Mouse (Mus musculus): ENCODE results near the gene Pyroxd2.

Gene Pyroxd2

GRCm38 (mm10) chr19:42745084-42745868, 7.3 kb downstream of the Pyroxd2 start:
- DNase-seq (ENCODE audit: low read depth, low spot score): no peak

DNA sequence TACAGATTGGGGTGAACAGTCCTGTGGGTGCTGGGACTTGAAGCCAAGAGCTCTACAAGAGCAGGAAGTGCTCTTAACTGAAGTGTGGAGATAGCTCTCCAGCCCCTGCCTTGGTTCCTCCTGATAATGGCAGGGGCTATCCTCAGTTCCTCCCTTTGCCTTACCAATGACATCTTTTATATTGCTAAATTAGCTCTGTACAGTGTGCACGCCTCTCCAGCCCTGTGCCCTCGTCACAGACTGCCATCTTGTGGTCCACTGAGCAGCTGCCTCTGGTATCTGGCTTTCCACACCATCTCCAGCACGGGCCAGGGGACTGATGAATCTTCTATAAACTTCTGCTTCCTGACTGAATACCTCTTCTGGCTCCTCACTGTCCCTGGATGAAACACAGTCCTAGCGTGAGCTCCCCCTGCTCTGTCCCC, 8.4 kb downstream of the Pyroxd2 start:
- DNase-seq (ENCODE audit: low read depth, low spot score): no peak

DNA sequence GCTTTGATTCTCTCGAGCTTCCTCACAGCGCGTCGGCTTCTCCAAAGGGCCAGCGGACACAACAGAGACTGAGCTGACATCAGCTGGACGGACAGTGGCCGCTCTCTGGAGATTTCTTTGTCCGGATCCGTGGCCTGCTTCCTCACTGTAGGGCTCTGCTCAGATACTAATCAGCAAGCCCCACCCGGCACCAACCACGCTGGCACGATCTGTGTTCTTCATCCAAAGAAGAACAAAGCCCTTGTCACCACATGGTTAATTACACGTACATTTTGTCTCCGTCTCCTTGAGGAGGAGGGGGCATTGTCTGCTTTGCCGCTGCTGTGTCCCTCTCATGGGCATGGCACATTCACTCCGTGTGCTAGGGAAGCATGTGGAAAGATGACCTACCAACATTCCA, 9.3 kb downstream of the Pyroxd2 start:
- DNase-seq (ENCODE audit: low read depth, low spot score): no peak

GRCm38 (mm10) chr19:42741884-42742283, 10.7 kb downstream of the Pyroxd2 start:
- DNase-seq (ENCODE audit: low read depth, low spot score): no peak

GRCm38 (mm10) chr19:42740163-42740899, 12.2 kb downstream of the Pyroxd2 start:
- DNase-seq (ENCODE audit: low read depth, low spot score): no peak

- DNase-seq (ENCODE audit: low read depth, low spot score): no peak
Measured at GRCm38 (mm10) chr19:42739734-42740133, 12.8 kb downstream of the Pyroxd2 start.

- DNase-seq (ENCODE audit: low read depth, low spot score): no peak
Measured at GRCm38 (mm10) chr19:42737753-42738152, 14.8 kb downstream of the Pyroxd2 start.

- DNase-seq (ENCODE audit: low read depth, low spot score): no peak
Measured at GRCm38 (mm10) chr19:42734982-42735381, 17.6 kb downstream of the Pyroxd2 start.

DNA sequence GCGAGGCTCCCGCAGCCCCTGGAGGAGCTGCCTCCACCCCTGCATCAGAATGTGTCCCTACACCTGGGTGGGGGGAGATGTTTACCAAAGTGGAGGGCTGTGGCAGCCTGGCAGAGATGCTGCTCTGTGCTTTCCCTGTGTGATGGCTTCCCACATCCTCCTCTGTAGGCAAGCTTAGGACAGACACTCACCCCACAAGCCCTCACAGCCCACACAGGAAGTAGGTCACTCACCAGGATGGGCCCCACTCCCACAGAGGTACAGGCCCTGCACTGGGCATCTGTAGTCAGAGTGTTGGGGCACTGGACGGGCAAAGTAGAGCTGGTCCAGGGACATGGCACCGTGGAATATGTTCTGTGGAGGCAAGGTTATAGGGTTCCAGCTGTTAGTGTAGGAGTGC, 25.2 kb downstream of the Pyroxd2 start:
- DNase-seq (ENCODE audit: low read depth, low spot score): no peak

DNA sequence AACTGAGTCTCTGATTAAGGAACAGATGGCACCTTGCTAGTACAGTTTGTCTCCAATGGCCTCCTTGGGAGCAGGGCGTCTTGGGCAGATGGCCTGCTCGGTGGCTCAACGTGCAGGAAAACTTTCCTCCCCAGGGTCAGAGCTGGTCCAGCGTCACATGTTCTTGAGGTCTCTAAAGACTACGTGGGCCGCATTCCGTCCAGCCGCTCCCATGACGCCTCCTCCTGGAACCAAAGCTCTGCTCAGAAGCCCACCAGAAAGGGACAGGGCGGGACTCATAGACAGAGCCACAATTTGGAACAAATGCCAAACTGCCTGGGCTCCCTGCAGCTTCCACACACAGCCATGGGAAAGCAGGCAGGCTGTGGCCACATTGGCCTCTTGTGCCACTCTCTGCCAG, 25.8 kb downstream of the Pyroxd2 start:
- DNase-seq (ENCODE audit: low read depth, low spot score): no peak

DNA sequence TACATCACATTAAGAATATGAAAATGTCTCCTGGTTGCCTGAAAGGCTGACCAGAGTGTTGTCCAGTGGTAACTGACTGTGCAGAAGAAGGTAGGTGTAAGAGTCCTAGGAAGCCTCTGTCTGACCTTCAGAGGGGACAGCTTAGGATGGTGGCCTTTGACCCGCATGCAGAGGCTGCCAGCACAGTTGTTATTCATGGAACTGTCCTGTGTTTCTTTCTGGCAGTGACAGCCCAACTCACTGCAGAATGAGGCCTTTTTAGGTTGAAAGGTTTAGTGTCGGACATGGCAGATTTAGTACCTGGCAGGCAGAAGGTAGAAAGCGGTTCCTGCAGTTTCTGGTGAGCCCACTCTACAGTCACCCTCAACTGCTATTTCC, 26.6 kb downstream of the Pyroxd2 start:
- no peak for DNase-seq (ENCODE audit: low read depth, low spot score)

GRCm38 (mm10) chr19:42725056-42725972, 27.3 kb downstream of the Pyroxd2 start:
- DNase-seq (ENCODE audit: low read depth, low spot score): no peak

DNA sequence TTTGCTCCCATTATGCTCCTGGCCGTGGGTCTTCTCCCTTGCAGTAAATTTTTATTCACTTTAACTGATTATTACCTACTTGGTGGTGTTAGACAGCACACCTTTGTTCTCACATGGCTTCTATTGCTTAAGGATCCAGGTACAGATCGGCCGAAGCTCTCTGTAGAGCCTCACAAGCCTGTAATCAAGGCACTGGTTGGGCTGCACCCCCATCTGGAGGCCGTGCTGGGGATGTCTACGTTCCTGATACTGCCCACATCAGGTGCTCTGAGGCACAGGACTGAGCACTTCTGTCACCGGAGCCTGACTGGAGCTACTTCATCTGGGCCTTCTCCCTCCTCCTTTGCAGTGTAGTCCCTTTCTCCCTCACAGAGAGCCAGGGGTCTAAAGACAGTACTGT, 29.3 kb downstream of the Pyroxd2 start:
- DNase-seq (ENCODE audit: low read depth, low spot score): no peak

DNA sequence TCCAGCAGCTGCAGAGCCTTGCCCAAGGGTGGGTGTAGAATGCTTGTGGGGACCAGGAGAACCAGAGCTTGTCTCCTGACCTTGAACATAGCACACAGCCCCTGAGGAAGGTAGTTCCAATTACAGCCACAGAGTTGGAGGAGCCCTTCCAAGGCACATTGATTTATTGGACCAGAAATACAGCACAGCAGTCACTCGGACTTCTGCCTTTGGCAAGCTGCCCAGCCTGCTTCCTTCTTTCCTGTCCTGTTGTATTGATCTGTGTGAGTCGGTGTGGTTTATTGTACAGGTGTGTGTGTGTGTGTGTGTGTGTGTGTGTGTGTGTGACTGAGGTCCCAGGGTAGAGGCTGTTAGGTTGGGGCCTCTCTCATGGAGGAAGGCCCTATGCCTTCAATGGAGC, 30.1 kb downstream of the Pyroxd2 start:
- DNase-seq (ENCODE audit: low read depth, low spot score): no peak

DNA sequence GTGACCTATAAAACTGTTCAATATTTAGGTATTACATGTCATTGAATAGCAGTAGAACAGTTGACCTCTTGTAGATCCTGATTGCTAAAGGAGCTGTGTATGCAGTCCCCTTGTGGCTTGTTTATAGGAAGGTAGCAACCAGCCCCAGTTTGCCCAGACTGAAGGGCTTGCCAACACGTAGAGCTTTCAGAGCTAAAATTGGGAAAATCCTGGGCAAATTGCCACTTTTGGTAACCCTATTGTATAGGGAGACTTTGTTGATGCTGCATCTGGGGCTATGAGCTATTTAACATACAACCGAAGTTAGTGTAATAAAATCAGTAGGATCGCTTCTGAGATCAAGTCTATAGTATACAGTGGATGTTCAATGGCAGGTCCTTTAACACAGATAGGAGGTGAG, 34.5 kb downstream of the Pyroxd2 start:
- DNase-seq (ENCODE audit: low read depth, low spot score): no peak

DNA sequence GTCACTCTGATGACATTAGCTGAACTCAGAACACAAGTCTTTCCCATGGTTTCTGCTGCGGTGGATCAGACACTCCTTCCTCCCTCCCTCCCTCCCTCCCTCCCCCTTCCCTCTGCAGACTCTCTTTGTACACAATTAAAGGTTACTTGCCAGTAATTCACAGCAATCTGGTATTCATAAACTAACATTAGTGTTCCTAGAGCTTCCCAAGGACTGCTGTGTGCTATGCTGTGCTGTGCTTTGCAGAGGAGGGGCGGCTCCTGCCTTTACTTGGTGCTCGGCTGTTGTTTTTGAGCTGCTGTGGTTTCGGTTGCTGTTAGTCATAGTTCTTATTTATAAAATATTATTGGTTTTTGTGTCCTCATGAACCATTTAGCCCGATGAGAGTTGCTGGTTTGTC, 34.9 kb downstream of the Pyroxd2 start:
- DNase-seq (ENCODE audit: low read depth, low spot score): no peak

- no peak for DNase-seq (ENCODE audit: low read depth, low spot score)
Measured at GRCm38 (mm10) chr19:42716507-42716906, 36.1 kb downstream of the Pyroxd2 start.

DNA sequence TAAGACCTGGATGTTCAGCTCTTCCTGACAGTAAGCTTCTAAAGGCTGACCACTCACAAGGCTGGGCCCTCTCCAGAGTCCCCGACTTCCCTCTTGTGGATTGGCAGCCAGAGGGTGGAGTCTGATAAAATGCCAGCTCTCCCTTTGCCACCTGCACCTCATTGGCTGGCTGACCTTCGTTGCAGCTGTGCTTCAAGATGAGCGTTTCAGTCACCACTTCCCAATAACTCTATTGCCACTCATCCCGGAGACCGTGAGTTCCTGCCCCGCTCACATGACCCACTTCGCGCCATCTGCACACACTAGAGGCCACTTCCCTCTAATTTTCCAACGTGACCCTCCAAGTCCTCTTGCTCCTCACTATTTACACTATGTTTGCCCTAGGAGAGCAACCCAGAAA, 38.8 kb downstream of the Pyroxd2 start:
- DNase-seq (ENCODE audit: low read depth, low spot score): no peak

DNA sequence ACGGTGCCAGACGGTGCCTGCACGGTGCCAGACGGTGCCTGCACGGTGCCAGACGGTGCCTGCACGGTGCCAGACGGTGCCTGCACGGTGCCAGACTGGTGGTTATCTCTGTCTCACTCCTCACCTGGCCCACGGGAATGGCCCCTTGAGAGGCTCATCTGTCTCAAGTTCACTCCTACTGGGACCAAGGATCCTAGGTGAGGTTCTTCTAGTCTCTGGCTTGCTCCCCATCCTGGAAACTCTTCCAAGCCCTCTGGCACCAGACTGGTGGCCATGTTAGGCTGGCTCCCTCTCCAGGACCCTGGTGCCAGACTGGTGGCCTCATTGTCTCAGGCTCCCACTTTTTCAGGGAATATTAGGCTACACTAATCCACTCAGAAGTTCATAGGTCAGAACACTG, 53.1 kb downstream of the Pyroxd2 start:
- no peak for DNase-seq (ENCODE audit: low read depth, low spot score)

GRCm38 (mm10) chr19:42698576-42698975, 54.0 kb downstream of the Pyroxd2 start:
- no peak for DNase-seq (ENCODE audit: low read depth, low spot score)

GRCm38 (mm10) chr19:42697336-42697735, 55.2 kb downstream of the Pyroxd2 start:
- no peak for DNase-seq (ENCODE audit: low read depth, low spot score)

DNA sequence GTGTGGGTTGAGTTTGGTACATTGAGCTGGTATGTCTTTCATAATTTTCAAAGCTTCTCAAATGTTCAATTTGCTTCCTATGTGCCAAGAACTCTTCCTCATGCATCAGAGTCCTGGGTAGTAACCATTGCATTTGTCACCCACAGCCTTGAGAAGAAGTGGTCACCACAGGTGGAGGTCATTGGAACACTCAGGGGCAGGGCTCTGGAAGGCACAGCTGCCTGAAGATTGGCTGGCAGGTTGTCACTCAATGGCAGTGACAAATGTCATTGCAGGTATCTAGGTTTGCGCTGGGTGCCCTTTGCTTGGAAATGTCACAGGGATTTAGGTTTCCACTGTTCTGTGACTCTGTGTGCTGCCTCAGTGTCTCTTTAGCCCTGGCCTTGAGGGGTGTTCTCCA, 62.3 kb downstream of the Pyroxd2 start:
- no peak for DNase-seq (ENCODE audit: low read depth, low spot score)
